Mouse (Mus musculus): ENCODE data around the gene Clpp.

The Clpp gene

DNA sequence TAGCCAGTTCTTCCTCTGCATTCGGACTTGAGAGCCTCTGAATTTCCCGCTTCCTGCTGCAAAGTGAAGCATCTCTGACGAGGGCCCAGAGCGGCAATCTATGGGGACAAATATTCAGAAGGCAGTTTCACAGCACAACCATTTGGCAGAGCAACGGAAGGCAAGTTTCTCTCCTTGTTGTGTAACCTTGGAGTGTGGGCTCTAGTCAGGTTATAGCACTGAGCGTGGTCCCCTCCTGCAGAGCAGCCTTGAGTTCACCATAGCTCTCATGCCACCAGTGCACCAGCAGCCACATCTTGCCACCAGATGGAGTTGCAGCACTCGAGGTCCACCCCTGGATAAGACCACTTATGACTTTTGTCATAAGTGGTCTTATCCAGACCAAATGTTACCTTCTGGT lies 1.7 kb upstream of the Clpp start:
- DNase-seq: peak; percentile 47

DNA sequence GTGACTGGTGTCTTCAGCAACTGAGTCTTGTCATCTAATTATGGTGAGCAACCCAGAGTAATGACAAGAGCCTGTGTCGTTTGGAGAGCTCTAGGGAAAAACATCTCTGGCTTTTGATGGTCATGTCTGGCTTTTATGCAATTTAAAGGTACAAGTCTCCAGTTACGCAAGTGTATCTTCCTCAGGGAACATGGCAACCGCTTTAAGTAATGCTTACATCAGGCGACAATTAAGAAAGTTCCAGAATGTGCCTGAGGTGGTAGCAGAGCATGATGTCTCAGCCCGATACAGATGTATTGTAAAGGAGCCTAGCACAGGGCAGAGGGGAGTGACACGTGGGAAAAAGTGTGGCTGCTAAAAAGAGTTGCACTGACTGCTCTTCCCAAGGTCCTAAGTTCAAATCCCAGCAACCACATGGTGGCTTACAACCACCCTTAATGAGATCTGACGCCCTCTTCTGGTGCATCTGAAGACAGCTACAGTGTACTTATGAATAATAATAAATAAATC lies 1.1 kb upstream of the Clpp start:
- peak; percentile 59 for DNase-seq

DNA sequence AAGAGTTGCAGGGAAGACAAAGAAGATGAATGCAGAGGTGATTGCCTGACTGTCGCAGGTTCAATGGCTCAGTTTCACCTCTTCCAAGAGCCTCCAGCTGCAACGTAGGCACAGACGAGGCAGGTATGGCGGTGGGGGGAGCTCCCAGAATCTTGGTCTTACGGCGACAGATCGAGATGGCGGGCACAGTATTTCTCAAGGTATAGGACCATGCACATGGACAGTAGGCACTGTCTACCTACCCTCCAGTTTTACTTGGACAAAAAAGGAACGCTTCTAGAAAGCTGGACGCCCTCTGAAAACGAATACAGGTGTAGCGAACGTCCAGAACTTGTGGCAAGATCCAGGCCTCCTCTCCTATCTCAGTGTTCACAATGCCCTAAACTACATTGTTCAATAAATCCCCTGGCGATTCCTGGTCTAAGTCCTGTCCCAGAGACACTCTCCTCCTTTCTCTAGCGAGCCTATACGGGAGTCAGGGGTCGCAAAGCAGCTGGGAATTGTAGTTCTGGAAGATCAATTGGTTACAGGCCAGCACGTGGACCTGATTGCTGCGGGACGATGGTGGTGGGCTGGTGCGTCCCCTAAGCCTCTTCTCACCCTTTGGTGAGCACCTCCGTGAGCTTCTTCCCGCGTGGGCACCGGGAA lies 514 bp upstream of the Clpp start:
- peak; percentile 88 for DNase-seq

DNA sequence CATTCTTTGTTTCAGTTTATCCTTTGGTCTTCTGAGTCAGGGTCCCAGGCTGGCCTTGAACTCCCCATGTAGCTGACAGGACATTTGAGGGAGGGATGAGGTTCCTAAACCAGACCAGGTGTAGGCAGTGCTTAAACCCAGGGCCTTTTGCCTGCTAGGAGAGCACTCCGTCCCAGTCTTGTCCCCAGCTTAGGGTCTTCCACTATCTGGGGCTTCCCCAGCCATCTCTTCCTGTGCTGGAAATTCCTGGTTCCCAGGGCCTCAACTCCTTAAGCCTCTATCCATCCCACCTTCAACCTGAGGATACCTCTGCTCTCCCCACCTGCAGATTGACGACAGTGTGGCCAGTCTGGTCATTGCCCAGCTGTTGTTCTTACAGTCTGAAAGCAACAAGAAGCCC lies 861 bp downstream of the Clpp start:
- peak; percentile 39 for DNase-seq

DNA sequence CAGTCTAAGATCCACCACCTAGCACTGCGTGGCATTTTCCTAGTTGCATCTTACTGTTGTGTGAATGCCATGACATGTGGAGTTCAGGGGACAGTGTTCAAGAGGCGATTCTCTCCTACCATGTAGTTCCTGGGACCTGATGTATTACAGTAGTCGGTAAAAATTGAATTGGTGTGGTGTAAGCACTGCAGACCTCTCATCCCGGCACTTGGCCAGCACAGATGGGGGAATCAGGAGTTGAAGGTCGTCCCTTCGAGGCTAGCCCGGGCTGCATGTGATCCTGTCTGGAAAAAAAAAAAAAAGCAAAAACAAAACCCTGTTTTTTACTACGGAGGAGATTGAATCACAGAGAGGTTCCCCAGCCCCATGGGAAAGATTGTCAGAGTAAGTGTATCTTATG lies 4.9 kb downstream of the Clpp start:
- DNase-seq: peak; percentile 17

DNA sequence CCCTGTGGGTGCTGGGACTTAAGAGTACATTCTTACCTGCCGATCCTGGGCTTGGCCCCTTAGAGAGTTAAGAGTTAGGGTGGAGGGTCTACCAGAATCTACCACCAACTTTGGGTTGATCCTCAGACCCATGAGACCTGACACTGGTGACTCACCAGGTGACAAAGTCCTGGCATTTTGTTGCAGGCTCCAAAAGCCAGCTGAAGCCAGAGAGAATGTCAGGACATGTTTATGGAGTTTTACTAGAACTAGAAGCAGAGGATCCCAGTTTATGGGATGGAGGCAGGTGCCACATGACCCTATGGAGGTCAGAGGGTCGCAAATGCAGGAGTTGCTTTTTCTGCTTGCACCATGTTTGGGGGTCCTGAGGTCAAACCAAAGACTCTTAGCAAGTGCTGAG lies 6.4 kb downstream of the Clpp start:
- no peak for DNase-seq

DNA sequence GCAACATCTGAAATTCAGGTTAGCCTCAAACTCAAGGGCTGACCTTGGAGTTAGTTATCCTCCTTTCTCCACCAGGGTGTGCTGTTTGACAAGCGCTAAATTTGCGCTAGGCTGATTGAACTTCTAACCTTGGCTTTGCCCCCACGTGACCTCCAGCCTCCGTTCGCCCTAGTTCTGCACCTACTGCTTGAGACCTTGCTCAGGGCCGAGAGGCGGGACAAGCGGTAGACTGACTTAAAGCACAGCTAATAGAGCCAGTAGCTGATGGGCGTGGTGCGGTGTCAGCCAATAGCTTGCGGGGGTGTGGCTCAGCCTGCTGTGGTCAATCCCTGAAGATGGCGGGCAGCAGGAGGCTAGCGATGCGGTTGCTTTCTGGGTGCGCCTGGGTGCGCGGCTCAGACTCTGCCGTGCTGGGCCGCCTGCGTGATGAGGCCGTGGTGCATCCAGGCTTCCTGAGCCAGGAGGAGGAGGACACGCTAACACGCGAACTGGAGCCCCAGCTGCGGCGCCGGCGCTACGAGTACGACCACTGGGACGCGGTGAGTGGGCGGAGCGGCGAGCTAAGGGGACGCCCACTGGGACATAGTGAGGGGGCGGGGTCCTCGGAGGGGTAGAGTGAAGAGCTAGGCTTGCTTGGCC lies 7.0 kb downstream of the Clpp start, which contains the start of gene Alkbh7:
Gene Alkbh7, plus strand, starts transcription at position 311 of the 639 bp plus-strand sequence.
- DNase-seq: peak; percentile 98

DNA sequence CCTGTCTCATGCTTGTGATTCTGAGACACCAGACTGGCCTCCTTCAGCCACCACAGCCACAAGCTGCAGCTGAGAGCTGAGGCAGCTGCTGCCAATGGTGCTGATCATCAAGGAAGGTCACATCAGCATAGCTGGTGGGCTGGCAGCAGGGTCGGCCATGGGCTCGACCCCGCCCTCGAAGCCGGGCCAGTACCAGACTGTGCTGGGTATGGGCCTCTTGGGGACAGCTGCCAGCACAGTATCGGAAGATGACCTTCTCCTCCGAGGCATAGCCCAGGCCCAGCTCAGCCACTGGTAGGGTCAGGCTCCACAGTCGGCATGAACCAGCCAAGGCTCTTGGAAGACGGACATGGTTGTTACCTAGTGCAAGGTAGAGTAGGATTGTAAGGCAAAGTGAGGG lies 9.3 kb downstream of the Clpp start:
- peak; percentile 22 for DNase-seq

DNA sequence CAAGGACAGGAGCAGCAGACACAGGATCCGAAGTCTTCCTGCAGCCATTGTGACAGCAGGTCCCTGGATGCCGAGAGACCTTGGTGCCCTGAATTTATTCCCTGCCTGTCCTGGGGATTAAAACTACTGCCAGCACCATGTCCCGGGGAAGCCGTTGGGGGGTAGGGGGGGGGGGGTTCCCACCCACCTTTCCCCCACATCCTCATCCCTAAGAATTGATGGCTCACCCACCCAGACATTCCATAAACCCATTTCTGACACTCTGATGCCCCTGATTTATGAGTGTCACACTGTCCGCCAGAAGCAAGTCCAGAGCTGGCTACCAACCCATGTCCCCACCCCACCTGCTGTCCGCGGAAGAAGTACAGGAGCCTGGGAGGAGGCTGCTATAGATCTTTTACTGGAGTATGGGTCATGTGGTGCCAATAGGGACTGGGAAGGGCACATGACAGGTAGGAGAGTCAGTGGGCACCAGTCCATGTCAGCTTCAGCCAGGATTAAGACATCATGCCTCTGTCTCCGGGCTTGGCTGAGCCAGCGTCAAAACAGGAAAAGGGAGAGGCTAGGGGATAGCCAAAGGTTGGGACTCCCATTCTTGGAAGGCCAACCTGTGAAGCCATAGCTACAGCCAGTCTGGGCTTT lies 10.0 kb downstream of the Clpp start, which contains the start of gene Pspn:
Gene Pspn, minus strand, starts transcription at position 51 of the 642 bp plus-strand sequence.
- DNase-seq: peak; percentile 21

DNA sequence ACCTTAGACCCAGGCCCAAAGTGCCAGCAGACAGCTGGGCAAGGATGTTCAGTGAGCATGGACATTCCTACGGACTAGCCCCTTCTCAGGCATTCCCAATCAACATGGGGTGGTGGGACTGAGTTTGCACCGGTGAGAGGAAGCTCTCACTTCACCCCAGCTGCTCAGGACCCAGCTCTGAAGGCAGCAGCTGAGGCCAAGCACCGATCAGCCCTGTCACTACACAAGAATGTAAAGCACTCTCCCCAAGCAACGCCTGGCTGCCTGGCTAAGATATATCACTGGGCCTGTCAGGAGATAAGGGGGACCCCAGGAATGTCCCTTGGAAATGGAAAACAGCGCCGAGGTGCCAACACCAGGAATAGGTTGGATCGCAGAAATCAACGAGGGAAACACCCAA lies 11.1 kb downstream of the Clpp start:
- no peak for DNase-seq

DNA sequence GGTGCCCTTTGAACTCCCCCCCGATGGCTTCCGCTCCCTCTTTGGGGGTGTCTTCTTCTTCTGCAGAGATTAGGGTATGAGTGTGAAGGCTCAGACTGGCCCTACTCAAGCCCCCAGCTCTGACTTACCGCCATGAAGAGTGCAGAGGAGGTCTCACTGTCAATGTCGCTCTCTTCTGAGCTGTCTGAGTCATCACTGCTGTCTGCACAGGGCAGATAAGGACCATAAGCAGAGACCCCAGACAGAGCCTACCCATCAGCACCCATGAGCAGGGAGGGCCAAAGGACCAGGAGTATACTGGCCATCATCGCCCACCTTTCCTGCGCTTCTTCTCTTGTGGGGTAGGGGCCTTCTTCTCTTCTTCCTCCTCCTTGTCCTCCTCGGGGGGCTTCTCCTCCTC lies 13.9 kb downstream of the Clpp start:
- DNase-seq: no peak

DNA sequence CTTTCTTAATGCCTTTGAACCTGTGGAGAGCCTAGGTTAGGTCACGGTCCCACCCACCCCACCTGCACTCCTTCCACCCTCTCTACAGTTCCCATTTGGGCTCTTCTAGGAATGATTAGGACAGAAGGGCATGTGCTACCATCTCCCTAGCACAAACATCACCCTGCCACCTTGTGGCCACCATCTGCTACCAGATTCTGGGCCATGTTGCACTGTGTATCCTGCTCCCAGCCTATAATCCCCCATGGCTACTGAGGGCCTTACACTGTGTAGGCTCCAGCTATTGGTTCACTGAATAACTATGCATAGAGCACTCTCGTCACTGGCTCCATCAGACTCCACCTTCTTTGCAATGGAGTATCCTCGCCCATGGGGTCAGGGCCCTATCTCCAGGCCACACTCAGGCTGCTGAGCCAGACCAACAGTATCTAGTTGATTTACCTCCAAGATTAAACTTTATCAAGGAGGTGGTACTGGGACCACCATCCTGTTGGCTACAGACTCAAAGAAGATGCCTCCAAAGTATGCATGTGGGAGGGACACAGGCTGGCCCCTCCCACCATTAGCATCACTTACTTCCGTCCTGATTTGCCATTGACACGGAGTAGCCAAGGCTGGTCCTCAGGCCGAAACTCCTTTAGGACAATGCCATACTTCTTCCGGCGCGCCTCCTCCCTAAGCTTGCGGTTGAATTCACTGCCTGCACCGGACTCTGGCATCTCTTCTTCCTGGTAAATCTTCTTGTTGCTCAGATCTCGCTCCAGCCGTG lies 17.2 kb downstream of the Clpp start:
- DNase-seq: no peak

DNA sequence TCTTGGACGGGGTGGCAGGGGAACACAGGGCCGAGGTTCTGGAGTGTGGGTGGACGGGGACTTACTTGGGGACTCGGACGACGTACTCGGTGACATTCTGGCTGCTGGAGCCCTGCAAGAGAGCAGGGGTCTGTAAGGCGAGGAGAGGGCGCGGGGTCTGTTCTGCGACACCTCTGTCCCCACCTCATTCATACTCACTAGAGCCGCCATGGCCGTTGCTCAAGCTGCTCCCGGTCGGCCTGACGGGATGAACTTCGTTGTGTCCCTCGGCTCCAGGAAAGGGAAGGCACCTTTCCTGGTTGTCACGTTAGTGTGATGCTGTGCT lies 20.8 kb downstream of the Clpp start:
- DNase-seq: no peak

DNA sequence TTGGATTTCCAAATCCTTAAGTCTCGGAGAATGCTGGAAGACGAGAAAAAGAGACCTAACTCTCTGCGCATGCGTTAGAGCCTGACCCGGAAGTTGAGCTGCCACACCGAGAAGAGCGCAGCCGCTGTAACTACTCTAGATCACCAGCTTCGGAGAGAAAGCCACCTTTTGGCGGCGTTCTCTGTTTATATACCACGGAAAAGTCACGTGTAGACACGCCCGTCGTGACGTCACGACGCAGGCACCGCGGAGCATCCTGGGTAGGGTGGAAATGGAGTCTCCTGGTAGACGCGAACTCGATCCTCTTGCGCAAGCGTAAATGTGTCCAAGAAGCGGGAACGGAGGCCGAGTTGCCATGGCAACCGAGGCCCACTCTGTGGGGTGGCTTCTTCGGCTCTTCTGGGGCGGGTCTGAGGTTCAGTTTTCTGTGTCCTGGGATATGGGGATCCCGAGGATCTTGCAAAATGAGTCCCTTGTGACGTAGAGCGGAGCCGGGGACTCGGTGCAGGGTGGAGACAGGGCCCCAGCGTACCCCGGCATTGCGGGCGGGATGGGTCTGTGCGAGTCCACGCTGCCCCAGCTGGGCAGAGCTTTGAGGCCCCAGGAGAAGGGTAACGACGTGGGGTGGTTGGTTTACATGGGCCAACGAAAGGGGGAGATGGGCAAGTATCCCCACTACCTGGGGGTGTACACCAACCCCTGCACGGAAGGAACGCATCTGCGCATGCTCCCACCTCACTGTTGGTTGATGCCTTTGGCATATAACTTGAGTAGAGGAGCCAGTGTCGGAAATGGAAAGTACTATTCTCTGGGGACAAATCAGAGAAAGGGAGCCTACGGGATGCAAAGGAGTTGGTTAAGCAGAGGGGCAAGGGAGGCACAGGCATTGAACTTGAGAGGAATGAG lies 21.4 kb downstream of the Clpp start, which contains the start of the genes Gtf2f1 and Gm17949:
Gene Gtf2f1, minus strand, starts transcription at position 53 of the 906 bp plus-strand sequence.
Gene Gm17949, plus strand, starts transcription at position 234 of the 906 bp plus-strand sequence.
- peak; percentile 96 for DNase-seq

DNA sequence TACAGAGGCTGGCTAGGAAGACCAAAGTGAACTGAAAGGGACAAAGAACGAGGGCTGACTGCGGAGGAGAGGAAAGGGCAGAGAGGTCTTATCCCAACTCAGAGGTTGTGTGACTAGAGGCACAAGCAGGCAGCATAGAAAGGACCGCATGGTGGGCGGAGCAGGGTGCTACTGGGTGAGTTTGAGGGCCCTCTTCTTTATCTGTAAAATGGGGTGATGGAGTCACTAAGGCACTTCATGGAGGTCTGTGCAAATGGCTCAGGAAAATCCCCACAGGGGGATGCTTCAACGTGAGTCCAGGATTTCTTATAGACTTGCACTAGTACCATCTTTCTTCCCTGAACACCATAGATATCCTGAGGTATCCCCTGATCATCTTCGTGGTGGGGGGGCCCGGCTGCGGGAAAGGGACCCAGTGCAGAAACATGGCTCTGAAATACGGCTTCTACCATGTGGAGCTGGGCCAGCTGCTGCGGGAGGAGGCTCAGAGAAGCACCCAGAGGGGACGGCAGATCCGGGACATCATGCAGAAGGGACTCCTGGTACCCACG lies 22.2 kb downstream of the Clpp start:
- DNase-seq: peak; percentile 66

DNA sequence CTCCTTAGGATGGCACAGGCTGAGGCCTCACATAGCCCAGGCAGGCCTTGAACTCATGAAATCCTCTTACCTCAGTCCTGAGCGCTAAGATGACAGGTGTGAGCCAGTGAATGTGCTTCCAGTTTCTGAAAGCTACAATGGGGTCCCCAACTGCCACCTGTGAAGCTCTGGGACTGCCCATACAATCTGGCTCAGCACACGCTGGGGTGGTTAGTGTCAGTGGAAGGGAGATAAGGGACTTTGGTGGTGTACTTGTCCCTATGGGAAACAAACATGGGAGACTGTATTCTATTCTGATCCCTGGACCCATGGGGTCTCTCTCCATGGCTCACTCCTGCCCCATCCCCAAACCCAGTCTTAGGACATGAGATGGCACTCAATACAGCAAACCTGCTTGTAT lies 29.6 kb downstream of the Clpp start:
- DNase-seq: no peak

DNA sequence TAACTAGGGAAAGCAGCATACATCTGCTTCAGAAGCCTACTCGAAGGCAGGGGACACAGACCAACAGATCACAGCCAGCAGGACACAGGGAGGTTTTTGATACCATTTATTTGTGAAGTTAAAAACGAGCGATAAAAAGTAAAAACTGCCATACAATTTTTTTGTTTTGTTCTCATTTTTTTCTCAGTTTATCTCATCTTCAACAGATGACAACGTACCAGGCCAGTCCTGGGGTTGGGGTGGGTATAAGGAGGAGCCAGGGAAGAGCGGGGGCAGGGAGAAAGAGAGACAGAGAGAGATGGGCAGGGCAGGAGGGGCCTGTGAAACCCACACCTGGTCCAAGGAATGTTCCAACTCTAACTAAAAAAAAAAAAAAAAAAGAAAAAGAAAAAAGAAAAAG lies 30.9 kb downstream of the Clpp start:
- DNase-seq: no peak

DNA sequence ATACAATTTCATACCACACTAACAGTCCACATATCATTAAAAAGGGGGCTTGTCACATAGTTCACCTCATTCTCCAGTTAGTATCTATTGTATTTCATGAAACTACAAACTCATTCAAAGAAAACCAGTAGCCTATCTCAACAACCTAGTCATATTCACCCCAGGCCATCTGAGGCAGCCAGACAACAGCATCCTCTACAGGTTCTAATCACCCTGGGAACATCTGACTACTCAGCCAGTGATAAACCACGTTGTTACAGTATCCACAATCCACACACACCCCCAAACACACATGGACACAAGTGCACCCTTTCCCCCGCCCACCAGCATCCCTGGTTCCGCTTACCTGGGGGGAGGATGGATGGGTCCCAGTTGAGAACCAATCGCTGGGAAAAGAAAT lies 37.4 kb downstream of the Clpp start:
- DNase-seq: no peak

DNA sequence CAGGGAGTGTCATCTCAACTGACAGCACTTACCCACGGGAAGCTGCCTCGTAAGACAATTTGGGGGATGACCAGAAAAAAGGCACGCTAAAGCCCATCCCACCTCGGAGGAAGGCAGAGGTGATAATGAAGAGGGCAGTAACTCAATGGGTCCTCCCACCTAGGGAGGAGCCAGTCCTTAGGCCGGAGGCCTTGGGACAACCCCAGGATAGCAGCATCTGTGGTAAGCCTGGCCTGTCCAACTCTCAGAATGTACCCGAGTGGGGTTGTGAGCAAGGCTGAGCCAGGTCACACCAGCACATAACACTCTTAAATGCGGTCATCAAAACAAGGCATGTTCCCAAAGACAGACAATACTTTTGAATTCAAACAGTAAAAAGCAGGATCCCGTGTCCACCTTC lies 39.6 kb downstream of the Clpp start:
- no peak for DNase-seq

DNA sequence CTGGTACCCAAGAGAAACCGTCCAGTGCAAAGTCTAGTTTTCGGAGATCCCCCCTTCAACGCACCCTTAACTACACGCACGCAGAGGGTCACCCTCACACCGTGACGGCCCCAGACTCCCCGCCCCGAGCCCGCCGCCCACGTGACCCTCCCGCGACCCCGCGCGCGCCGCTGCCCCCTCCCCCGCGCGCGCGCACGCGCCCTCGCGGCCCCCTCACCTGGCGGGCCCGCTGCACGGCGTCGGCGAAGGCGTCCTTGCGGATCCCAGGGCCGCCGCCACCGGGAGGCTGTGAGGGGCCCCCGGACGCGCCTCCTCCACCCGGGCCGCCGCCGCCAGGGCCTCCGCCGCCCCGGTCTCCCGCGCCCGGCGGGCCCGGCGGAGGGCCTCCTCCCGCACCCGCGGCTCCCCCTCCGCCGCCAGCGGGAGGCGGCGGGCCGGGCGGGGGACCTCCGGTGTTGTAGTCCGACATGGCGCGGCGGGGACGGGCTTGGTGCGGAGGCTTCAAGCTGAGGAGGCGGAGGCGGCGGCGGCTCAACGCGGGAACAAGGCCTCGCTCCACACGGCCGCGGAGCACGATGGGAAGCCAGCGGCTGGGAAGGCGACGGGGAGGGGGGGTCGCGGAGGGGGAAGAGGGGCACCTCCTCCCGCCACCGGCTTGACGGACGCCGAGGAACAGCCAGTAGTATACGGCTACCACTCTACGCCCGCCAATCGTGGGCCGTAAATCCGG lies 41.0 kb downstream of the Clpp start, which contains the start of gene Khsrp:
Gene Khsrp, minus strand, starts transcription at position 592 of the 730 bp plus-strand sequence.
- peak; percentile 70 for DNase-seq

Data from cerebellum, adult 9-10 months (tissue).